Mouse (Mus musculus): Measurements from ENCODE around the gene Fkbp5.

DNA sequence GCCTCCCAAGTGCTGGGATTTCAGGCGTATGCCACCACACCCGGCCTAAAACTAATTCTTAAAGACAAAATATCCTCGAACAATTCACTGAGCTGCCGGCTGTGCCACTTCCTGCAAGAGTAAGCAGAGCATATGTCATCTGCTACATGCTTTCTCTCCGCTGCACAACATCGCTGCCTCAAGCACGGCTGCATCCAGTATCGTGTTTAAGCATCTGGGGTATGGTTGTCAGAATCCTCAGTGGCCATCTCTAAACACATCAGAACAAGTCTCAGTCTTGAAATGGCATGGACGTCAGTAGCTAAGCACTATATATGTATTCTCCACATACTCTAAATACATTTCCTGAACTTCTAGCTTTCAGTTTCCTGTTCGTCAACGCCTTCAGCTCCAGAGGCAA lies 49.6 kb downstream of the Fkbp5 start:
- TF ChIP-seq CTCF (IDR thresholded peaks at IDR 0.05; ENCODE audit: extremely low read depth, insufficient read length, insufficient replicate concordance, low read depth, low read length) (no peak), POLR2A (IDR thresholded peaks at IDR 0.05; ENCODE audit: low read depth, low read length) (no peak)

All from small intestine, adult 2 months (tissue).